Mouse (Mus musculus): ENCODE measurements around the gene Ptpn11. TPM values are rescaled to one million over a fixed set of nuclear protein-coding genes. Genes with fewer than 3 reads are reported as not detected.

Ptpn11 gene
- polyA plus RNA-seq, 1 experiment from 2014 or later, result 25.8 TPM

DNA sequence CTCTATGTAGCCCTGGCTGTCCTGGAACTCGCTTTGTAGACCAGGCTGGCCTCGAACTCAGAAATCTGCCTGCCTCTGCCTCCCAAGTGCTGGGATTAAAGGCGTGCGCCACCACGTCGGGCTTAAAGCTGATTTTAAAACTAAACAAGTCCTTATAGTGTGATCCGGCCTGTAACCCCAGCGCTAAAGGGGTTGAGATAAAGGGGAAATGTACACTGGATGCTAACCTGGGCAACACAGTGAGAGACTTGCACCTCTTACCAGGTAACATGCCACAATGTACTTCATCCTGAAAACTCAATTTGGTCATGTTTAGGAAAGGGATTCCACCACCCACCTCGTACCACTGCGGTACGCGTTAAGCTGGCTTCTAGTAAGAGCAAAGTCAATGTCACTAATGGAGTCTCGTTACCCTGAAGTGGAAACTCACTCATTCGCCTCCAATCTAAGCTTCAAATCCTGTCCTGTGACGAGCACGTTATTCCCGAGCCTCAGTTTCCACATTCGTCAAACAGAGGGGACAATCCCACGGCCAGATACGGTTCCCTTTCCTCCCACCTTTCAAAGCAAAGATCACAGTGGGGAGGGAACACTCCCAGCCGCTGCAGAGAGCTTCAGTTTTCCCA is 874 bp downstream of the Ptpn11 start:
- Histone ChIP-seq H3K27me3 (no peaks in the 10 kb centered on the region), H3K4me2 (replicated peaks) (peak overlapping the region; percentile 85), H3K9ac (peak overlapping the region; percentile 97), H3K4me1 (peaks cover 39% of the 10 kb centered on the region), H3K36me3 (no peaks in the 10 kb centered on the region), H3K4me3 (peak overlapping the region; percentile 93), H3K9me3 (no peaks in the 10 kb centered on the region), H3K27ac (peak overlapping the region; percentile 76)
- 32% methylated on average over 21 of the region's 21 CpGs for WGBS
- no peak for ATAC-seq (ENCODE audit: low FRiP score, low read depth)

DNA sequence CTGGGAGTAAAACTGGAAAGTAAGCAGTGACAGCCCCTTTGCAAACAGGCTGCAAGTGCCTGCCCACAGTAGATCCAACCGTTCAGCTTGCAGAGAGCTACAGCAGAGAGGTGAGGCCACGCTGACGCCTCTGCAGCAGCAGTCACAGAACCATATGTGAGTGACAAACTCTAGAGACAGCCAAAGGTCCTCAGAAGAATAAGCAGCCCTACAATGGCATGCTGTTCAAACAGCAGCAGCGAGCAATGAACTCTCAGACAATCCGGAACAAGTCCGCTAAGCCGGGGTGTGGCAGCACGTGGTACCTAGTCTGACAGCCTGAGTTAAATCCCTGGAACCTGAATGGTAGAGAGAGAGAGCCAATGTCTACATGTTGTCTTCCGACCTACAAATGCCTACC is 2.0 kb downstream of the Ptpn11 start:
- Histone ChIP-seq H3K4me1 (peaks cover 48% of the 10 kb centered on the region), H3K4me2 (replicated peaks) (peak overlapping the region; percentile 16; the same call in 1 of the 2 replicates), H3K27me3 (no peaks in the 10 kb centered on the region), H3K9ac (no peak overlapping the region; the same call in 1 of the 2 replicates), H3K4me3 (no peak overlapping the region), H3K36me3 (no peaks in the 10 kb centered on the region), H3K9me3 (no peaks in the 10 kb centered on the region), H3K27ac (no peak overlapping the region)
- ATAC-seq (ENCODE audit: low FRiP score, low read depth), result no peak
- 81% methylated on average over 9 of the region's 9 CpGs for WGBS

DNA sequence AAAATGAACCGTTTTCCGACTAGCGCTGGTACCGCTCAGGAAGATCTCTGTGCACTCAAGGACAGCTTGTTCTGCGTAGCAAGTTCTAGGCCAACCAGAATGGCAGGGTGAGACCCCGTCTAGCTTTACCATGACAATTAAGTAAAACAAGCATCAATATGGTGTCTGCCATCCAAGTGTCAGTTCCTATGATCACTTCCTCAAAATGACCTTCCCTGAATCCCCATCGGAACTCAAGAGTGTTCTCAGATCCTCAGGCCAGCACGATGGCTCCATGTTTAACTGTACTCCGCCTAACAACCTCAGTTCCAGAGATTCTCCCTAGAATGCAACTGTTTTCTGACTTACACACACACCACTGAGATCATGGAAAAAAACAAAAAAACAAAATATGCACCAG is 2.9 kb downstream of the Ptpn11 start:
- no peak overlapping the region for H3K9ac ChIP-seq
- 91% methylated on average over 9 of the region's 9 CpGs for WGBS
- H3K4me2 ChIP-seq (replicated peaks), result no peak overlapping the region
- no peak overlapping the region for H3K4me3 ChIP-seq
- no peaks in the 10 kb centered on the region for H3K36me3 ChIP-seq
- no peaks in the 10 kb centered on the region for H3K27me3 ChIP-seq
- no peaks in the 10 kb centered on the region for H3K9me3 ChIP-seq
- H3K4me1 ChIP-seq, result peaks cover 48% of the 10 kb centered on the region
- no peak for ATAC-seq (ENCODE audit: low FRiP score, low read depth)
- H3K27ac ChIP-seq, result no peak overlapping the region

DNA sequence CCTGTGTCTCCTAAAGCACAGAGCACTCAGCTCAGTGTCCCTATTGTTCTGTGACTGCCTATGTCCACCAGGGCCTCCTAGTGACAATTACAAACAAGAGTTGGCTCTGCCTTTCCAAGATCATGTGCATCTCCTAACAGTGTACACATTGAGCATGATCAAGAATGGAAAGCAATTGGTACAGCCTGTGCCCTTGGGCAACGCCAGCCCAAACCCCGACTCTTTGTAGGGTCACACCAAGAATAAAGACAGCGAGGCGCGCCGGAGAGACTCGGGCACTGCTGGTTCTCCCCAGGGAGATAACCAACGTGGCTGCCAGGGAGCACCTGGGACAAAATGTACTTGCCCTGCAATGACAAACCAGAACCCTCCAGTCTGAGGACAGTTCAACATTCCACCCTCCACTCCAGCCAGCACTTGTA is 3.6 kb downstream of the Ptpn11 start:
- H3K36me3 ChIP-seq, result no peaks in the 10 kb centered on the region
- H3K4me1 ChIP-seq, result peaks cover 48% of the 10 kb centered on the region
- no peak overlapping the region; the same call in 1 of the 2 replicates for H3K9ac ChIP-seq
- no peak for ATAC-seq (ENCODE audit: low FRiP score, low read depth)
- no peaks in the 10 kb centered on the region for H3K27me3 ChIP-seq
- no peaks in the 10 kb centered on the region for H3K9me3 ChIP-seq
- H3K27ac ChIP-seq, result no peak overlapping the region
- no peak overlapping the region for H3K4me3 ChIP-seq
- no peak overlapping the region for H3K4me2 ChIP-seq (replicated peaks)
- 85% methylated on average over 8 of the region's 8 CpGs for WGBS

DNA sequence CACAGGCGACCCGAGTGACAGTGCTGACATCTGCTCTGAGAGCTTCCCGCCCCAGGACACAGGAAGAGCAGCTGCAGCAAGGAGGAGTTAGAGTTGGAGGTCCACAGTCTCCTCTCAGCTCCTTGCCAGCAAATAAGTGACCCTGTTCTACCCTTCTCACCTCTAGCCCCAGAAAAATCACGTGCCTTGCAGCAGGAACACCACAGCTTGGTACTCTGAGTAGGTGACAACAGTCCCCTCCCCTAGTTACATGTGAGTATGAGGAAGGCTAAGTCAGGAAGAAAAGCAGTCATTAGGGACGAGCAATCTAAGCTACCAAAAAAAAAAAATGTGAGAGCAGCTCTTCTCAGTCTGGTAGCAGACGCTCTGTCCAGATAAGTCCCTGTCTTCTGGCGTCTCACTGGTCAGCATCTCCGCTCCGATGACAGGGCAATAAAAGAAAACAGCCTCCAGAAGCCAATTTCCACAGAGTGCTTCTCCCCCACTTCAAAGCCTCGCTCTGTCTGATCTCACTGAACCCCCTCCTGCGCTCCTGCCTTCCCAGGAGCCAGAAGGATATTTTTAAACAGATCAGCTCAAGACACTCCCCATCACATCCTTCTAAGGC is 6.1 kb downstream of the Ptpn11 start:
- 15% methylated on average over 11 of the region's 11 CpGs for WGBS
- Histone ChIP-seq H3K27ac (no peak overlapping the region), H3K4me2 (replicated peaks) (no peak overlapping the region), H3K9ac (no peak overlapping the region), H3K4me3 (no peak overlapping the region), H3K4me1 (peaks cover 43% of the 10 kb centered on the region), H3K9me3 (no peaks in the 10 kb centered on the region), H3K27me3 (no peaks in the 10 kb centered on the region), H3K36me3 (no peaks in the 10 kb centered on the region)
- ATAC-seq (ENCODE audit: low FRiP score, low read depth), result no peak

DNA sequence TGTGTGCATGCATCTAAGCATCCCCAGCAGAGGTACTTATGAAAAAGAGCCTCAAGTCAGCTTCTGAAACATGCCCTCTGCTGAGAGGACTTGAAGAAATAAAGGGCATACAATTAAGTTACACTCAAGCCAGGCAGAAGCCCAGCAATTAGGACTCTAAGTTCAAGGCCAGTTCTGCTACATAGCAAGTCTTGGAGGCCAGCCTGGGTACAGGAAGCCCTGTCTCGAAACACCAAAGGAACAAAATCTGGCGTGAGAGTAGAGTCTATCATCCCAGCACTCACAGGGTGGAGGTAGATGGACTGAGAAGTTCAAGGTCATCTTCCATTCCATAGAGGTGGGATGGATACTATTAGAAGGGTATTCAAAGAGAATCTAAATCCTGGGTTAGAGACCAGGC is 6.8 kb downstream of the Ptpn11 start:
- no peak overlapping the region for H3K27ac ChIP-seq
- H3K4me1 ChIP-seq, result peaks cover 39% of the 10 kb centered on the region
- no peak overlapping the region for H3K4me2 ChIP-seq (replicated peaks)
- no peaks in the 10 kb centered on the region for H3K36me3 ChIP-seq
- WGBS, result 59% methylated on average over 2 of the region's 2 CpGs
- no peak overlapping the region for H3K4me3 ChIP-seq
- no peak for ATAC-seq (ENCODE audit: low FRiP score, low read depth)
- no peaks in the 10 kb centered on the region for H3K9me3 ChIP-seq
- H3K9ac ChIP-seq, result no peak overlapping the region
- no peaks in the 10 kb centered on the region for H3K27me3 ChIP-seq

DNA sequence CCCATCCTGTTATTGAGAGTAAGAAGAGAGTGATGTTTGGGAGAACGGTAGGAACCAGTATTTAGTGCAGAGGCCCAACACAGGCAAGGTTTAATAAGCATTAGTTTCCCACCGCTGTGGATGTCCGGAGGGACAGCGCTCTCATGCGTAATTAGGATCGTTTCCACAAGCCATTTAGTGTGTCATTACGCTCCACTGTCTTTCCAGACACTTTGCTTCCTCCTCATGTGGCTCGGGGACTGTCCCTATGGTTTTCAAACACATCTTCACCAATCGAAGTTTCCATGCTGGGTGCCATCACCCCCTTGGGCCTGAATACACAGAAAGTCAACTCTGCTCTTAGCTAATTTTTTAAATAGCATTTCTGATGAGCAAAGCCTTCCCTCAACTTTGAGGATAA is 7.9 kb downstream of the Ptpn11 start:
- no peak for ATAC-seq (ENCODE audit: low FRiP score, low read depth)
- Histone ChIP-seq H3K4me2 (replicated peaks) (no peak overlapping the region), H3K9me3 (no peaks in the 10 kb centered on the region), H3K4me3 (no peak overlapping the region), H3K27ac (no peak overlapping the region), H3K27me3 (no peaks in the 10 kb centered on the region), H3K36me3 (no peaks in the 10 kb centered on the region), H3K4me1 (peaks cover 32% of the 10 kb centered on the region), H3K9ac (no peak overlapping the region)
- 56% methylated on average over 9 of the region's 9 CpGs for WGBS

DNA sequence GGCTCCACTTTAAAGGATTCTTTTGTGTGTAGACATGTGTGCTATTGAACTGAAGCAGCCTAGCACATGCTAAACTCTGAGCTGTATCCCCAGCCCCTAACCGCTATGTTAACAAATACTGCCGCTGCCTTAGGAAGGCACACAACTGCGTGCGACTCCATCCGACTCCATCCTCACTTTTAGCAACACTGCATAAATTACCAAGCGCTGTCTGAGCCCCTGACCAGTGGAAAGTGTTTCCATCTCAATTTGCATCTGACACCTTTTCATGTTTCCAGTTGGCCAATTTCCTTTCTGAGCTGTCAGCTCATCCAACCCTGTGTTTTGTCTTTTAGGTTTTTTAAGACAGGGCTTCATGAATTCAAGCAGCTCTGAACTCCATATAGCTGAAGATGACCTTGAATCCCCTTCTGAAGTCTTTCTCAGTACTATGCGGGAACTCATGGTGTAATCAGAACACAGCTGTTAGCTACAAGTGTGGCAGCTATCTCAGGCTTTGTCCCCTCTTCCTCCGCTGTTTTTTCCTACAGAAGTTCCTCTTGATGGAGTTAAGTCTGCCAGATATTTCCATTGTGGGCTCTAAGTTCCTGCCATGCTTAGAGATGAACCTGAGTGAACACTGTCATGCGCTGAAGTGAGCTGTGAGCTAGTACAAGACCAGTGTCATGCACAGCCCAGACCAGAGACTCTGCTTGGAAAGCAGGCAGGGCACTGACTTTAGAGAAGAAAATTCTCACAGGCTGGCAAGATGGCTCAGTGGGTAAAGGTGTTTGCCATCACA is 11.9 kb downstream of the Ptpn11 start:
- Histone ChIP-seq H3K9me3 (no peaks in the 10 kb centered on the region), H3K36me3 (peaks cover 13% of the 10 kb centered on the region; the same call in 1 of the 2 replicates), H3K27ac (no peak overlapping the region), H3K4me3 (no peak overlapping the region), H3K27me3 (no peaks in the 10 kb centered on the region), H3K4me1 (no peaks in the 10 kb centered on the region), H3K4me2 (replicated peaks) (no peak overlapping the region), H3K9ac (no peak overlapping the region)
- WGBS, result 71% methylated on average over 9 of the region's 9 CpGs
- ATAC-seq (ENCODE audit: low FRiP score, low read depth), result no peak

DNA sequence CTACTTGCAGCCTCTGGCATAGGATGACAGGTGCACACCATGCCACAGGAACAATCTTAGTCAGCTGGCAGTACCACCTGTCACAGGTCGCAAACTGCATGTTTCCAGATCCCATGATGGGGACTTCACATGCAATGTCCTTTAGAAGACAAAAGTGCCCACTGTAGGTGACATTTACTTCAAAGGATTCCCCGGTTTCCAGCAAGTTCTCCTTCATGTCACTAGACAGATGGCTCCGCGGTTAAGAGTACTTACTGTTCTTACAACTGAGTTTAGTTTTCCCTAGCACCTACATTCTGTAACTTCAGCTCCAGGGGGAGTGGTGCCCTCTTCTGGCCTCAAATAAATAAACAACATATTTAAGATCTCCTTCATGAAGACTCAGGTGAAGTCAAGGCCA is 18.4 kb downstream of the Ptpn11 start:
- Histone ChIP-seq H3K4me3 (no peak overlapping the region), H3K9ac (no peak overlapping the region)

DNA sequence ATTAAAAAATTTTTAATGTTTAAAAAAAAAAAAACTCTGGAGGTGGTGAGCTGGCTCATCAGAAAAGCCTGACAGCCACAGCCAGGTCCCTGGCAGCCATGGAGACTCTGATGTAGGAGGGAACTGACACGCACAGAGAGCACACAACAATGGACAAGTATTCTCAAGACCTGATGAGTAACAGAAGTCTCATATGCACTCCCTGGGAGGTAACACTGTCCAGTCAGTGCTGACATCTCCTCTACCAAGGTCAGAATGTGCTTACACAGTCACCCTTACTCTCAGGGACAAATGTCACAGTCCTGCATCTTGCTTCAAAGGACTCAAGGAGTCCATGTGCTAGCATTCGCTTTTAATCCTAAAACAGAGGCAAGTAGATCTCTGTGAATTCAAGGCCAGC is 21.6 kb downstream of the Ptpn11 start:
- no peaks in the 10 kb centered on the region for H3K9me3 ChIP-seq
- peaks cover 69% of the 10 kb centered on the region for H3K36me3 ChIP-seq
- H3K4me3 ChIP-seq, result no peak overlapping the region
- H3K4me1 ChIP-seq, result no peaks in the 10 kb centered on the region
- H3K4me2 ChIP-seq (replicated peaks), result no peak overlapping the region
- no peak for ATAC-seq (ENCODE audit: low FRiP score, low read depth)
- H3K27ac ChIP-seq, result no peak overlapping the region
- no peak overlapping the region for H3K9ac ChIP-seq
- H3K27me3 ChIP-seq, result no peaks in the 10 kb centered on the region
- WGBS, result 97% methylated on average over 2 of the region's 2 CpGs

More for the DNA sequence above, 18.4 kb downstream of the Ptpn11 start:
- 85% methylated on average over 4 of the region's 4 CpGs for WGBS
- no peak overlapping the region for H3K27ac ChIP-seq
- peaks cover 48% of the 10 kb centered on the region for H3K36me3 ChIP-seq
- ATAC-seq (ENCODE audit: low FRiP score, low read depth), result no peak
- no peak overlapping the region for H3K4me2 ChIP-seq (replicated peaks)
- H3K27me3 ChIP-seq, result no peaks in the 10 kb centered on the region
- no peaks in the 10 kb centered on the region for H3K9me3 ChIP-seq
- H3K4me1 ChIP-seq, result no peaks in the 10 kb centered on the region

DNA sequence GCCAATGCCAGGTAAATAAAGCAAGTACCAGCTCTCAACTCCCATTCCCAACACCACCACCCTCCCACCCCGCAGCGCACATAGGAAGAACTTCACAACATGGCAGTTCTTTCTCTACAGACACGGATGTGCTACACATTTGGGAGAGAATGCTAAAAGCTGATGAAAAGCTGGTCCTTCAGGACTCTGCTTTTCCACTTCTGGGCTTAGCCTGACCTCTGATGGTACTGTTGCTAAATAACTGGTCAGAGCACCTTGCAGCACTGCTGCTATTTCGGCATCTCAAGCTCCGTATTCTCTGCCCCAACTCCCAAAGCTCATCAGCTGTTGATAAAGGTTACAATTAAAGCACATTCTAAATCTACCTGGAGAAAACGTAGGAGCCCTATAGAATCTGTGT is 24.3 kb downstream of the Ptpn11 start:
- WGBS, result 93% methylated on average over 6 of the region's 6 CpGs
- Histone ChIP-seq H3K4me3 (no peak overlapping the region), H3K4me2 (replicated peaks) (no peak overlapping the region), H3K36me3 (peaks cover 86% of the 10 kb centered on the region), H3K9me3 (no peaks in the 10 kb centered on the region), H3K27ac (no peak overlapping the region), H3K9ac (no peak overlapping the region), H3K4me1 (no peaks in the 10 kb centered on the region), H3K27me3 (no peaks in the 10 kb centered on the region)
- no peak for ATAC-seq (ENCODE audit: low FRiP score, low read depth)

DNA sequence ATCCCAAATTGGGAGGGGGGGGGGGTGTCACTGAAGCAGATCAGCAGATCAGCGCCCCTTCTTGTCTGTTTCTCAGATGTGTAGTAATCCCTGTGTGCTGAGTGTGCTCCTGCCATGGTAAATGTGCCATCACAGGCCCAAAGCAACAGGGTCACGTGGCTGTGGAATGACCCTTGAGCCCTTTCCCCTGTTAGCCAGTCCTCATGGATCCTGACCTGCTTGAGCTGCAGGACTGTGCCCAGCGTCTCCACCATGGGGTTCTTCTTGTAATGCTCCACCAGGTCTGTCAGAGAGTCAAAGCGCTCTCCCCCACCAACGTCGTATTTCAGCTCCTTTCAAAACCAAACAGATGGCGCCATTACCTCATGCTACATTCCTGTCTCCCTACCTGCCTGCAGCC is 28.3 kb downstream of the Ptpn11 start:
- WGBS, result 90% methylated on average over 7 of the region's 7 CpGs
- no peak overlapping the region for H3K9ac ChIP-seq
- no peak overlapping the region for H3K27ac ChIP-seq
- H3K36me3 ChIP-seq, result peaks cover 98% of the 10 kb centered on the region
- no peaks in the 10 kb centered on the region for H3K9me3 ChIP-seq
- no peaks in the 10 kb centered on the region for H3K27me3 ChIP-seq
- H3K4me1 ChIP-seq, result no peaks in the 10 kb centered on the region
- H3K4me3 ChIP-seq, result no peak overlapping the region
- ATAC-seq (ENCODE audit: low FRiP score, low read depth), result no peak
- H3K4me2 ChIP-seq (replicated peaks), result no peak overlapping the region

Data from limb, embryonic 13.5 days (tissue).